Comparison of ENCODE assay signal across 9 mouse cellular contexts in genomic region chr4:130168280-130169183, GRCm38 (mm10). TPM values are rescaled to one million over a fixed set of nuclear protein-coding genes. Genes with fewer than 3 reads are reported as not detected.
DNase-seq lines count a peak whose midpoint lies in the region; ATAC-seq and TF ChIP-seq lines count a peak whose summit lies in the region.
"Had no signal": no experiment of that assay in that cellular context is flagged by ENCODE, and none has a peak within 500 bp of the region (broad histone marks: within the 10 kb centered on the region; RNA-seq: fewer than 3 reads in every experiment).

No protein-coding gene starts in this region.

- H3K27me3 ChIP-seq in CH12.LX (replicated peaks): peaks cover 93% of the 10 kb centered on the region
- peaks cover 26% of the 10 kb centered on the region for H3K27me3 ChIP-seq in hindbrain, embryonic 14.5 days (ENCODE audit: control insufficient read depth, insufficient read depth, low read length)
- H3K27me3 ChIP-seq in myocyte (ENCODE audit: control insufficient read depth, insufficient read depth, insufficient read length): no peaks in the 10 kb centered on the region

- TF ChIP-seq EP300 in CH12.LX (IDR thresholded peaks at IDR 0.05; ENCODE audit: low read length): no peak

- no peak overlapping the region for H3K27ac ChIP-seq in CH12.LX (ENCODE audit: insufficient read depth, low read depth)
- H3K27ac ChIP-seq in hindbrain, embryonic 14.5 days: no peak overlapping the region

- H3K9me3 ChIP-seq in CH12.LX (replicated peaks; ENCODE audit: low read length): no peaks in the 10 kb centered on the region
- H3K9me3 ChIP-seq in hindbrain, embryonic 14.5 days (ENCODE audit: control insufficient read depth, low read length): no peaks in the 10 kb centered on the region

- H3K4me3 ChIP-seq in CH12.LX (replicated peaks in 1 of 3; ENCODE audit: low read depth in 2 of 3, low read length in 2 of 3, poor library complexity in 1 of 3) (no peak overlapping the region), myocyte (no peak overlapping the region)
- H3K4me3 ChIP-seq in hindbrain, embryonic 14.5 days (replicated peaks; ENCODE audit: low read length): no peak overlapping the region

- dilution Hi-C loops in CH12.LX (cut with MboI; ENCODE audit: extremely low pct_ligation_motif_present, extremely low pct_unique_long_range_greater_than_20kb, low sequenced_read_pairs): no loop called here

- H3K36me3 ChIP-seq in CH12.LX (replicated peaks in 1 of 2; ENCODE audit: control insufficient read depth in 1 of 2, insufficient read depth in 1 of 2, low read length in 1 of 2): no peaks in the 10 kb centered on the region
- no peaks in the 10 kb centered on the region for H3K36me3 ChIP-seq in hindbrain, embryonic 14.5 days (replicated peaks; ENCODE audit: control insufficient read depth, insufficient read depth)
- H3K36me3 ChIP-seq in myocyte (ENCODE audit: control insufficient read depth, insufficient read depth): no peaks in the 10 kb centered on the region

- TF ChIP-seq POLR2A in CH12.LX (IDR thresholded peaks at IDR 0.05; ENCODE audit: low read depth, low read length) (no peak), myocyte (IDR thresholded peaks at IDR 0.05; ENCODE audit: insufficient read length, low read depth) (no peak)

- DNase-seq in CH12.LX (ENCODE audit: extremely low read depth): no peak
- peak; percentile 78 for DNase-seq in Muller cell, postnatal 12 days (ENCODE audit: inconsistent ontology term)
- DNase-seq in gastrocnemius, postnatal 14 days: peak; percentile 78
- DNase-seq in hindbrain, embryonic 14.5 days (ENCODE audit: low spot score): peak; percentile 49
- DNase-seq in liver: peak; percentile 56
- no peak for DNase-seq in thymus, postnatal 25 days
- no peak for DNase-seq in layer of hippocampus, adult 9-10 months (ENCODE audit: low spot score)

- WGBS in hindbrain, embryonic 14.5 days: 24% methylated on average over 16 of the region's 16 CpGs

- no peak overlapping the region for H3ac ChIP-seq in myocyte (ENCODE audit: control insufficient read depth, insufficient read length)

- ATAC-seq in hindbrain, embryonic 14.5 days (ENCODE audit: low FRiP score): no peak

- intact Hi-C loops in gastrocnemius, postnatal 14 days (cut with DNase I; ENCODE audit: low total_unique reads): no loop called here

- peaks cover 6 to 8% of the 10 kb centered on the region in 2 experiments for H3K4me1 ChIP-seq in CH12.LX (ENCODE audit: control insufficient read depth in 1 of 2, insufficient read depth in 2 of 2)
- peaks cover 5% of the 10 kb centered on the region for H3K4me1 ChIP-seq in hindbrain, embryonic 14.5 days (replicated peaks; ENCODE audit: control insufficient read depth, insufficient read depth, low read length)

- H3K9ac ChIP-seq in CH12.LX (ENCODE audit: insufficient read depth, low read depth): no peak overlapping the region
- H3K9ac ChIP-seq in hindbrain, embryonic 14.5 days: no peak overlapping the region

- H3K4me2 ChIP-seq in CH12.LX (ENCODE audit: insufficient read depth, low read depth, poor library complexity, severe bottlenecking) (no peak overlapping the region), myocyte (ENCODE audit: low read depth) (peak overlapping the region; percentile 27)
- H3K4me2 ChIP-seq in hindbrain, embryonic 14.5 days (replicated peaks): 0 out of 2 replicates have a peak overlapping the region, but pooled peaks have one; percentile 4

- no peak for TF ChIP-seq RAD21 in CH12.LX (IDR thresholded peaks at IDR 0.05; ENCODE audit: low read depth, low read length)

- no peak for TF ChIP-seq CTCF in CH12.LX (conservative IDR thresholded peaks at IDR 0.05 in 1 of 2, IDR thresholded peaks at IDR 0.05 in 1 of 2; ENCODE audit: low read depth in 2 of 2, low read length in 2 of 2)

- H3K79me2 ChIP-seq in CH12.LX (replicated peaks; ENCODE audit: control insufficient read depth, extremely low read depth, insufficient read depth, poor library complexity, severe bottlenecking) (no peaks in the 10 kb centered on the region), myocyte (ENCODE audit: control insufficient read depth, insufficient read depth) (no peaks in the 10 kb centered on the region)

- in situ Hi-C loops in CH12.LX (cut with MboI; ENCODE audit: low pct_ligation_motif_present, low pct_unique_long_range_greater_than_20kb, low sequenced_read_pairs): no loop called here

TF ChIP-seq in CH12.LX, 34 proteins besides CTCF, POLR2A, EP300 and RAD21:
- peak; percentile 76; the same call in 1 of the 2 replicates for TF ChIP-seq MAFK (IDR thresholded peaks at IDR 0.05; ENCODE audit: insufficient replicate concordance, low read length)
- TF ChIP-seq CHD2 (IDR thresholded peaks at IDR 0.05; ENCODE audit: low read length): no peak
- 0 out of 2 replicates have a peak, but pooled peaks have one; percentile 13 for TF ChIP-seq BHLHE40 (IDR thresholded peaks at IDR 0.05; ENCODE audit: low read depth, low read length)

TF ChIP-seq in myocyte, 11 proteins besides CTCF, POLR2A, EP300 and RAD21:
- TF ChIP-seq E2F4 (IDR thresholded peaks at IDR 0.05; ENCODE audit: insufficient read depth) (no peak), MAX (IDR thresholded peaks at IDR 0.05; ENCODE audit: low read depth) (no peak), USF1 (IDR thresholded peaks at IDR 0.05; ENCODE audit: low read depth) (no peak), MYOG (IDR thresholded peaks at IDR 0.05; ENCODE audit: control insufficient read depth in 1 of 3, insufficient read depth in 1 of 3, insufficient read length in 2 of 3, low read depth in 2 of 3) (no peak), REST (IDR thresholded peaks at IDR 0.05; ENCODE audit: insufficient read depth, insufficient read length) (no peak), TCF3 (IDR thresholded peaks at IDR 0.05; ENCODE audit: insufficient read length, low read depth) (no peak), TCF12 (IDR thresholded peaks at IDR 0.05; ENCODE audit: insufficient read depth, poor library complexity, severe bottlenecking) (no peak), CEBPB (IDR thresholded peaks at IDR 0.05; ENCODE audit: insufficient read depth, poor library complexity, severe bottlenecking) (no peak), MYOD1 (IDR thresholded peaks at IDR 0.05; ENCODE audit: control insufficient read depth in 1 of 3, insufficient read length in 2 of 3, low read depth in 2 of 3) (no peak), SRF (IDR thresholded peaks at IDR 0.05; ENCODE audit: control insufficient read depth, insufficient read length, low read depth) (no peak), POLR2AphosphoS2 (IDR thresholded peaks at IDR 0.05; ENCODE audit: insufficient read length, low read depth) (no peak)
TF ChIP-seq in myocyte: peak in this region for 0.

RNA-seq across cellular contexts. Expression of gene Tinagl1, which starts 6.4 kb away (rescaled TPM):
- total RNA-seq in CH12.LX (2012; rRNA removed) (not detected in 2 replicates), CH12.LX (2014; rRNA removed) (not detected in 2 replicates)
- polyA plus RNA-seq in CH12.LX (2012; ENCODE audit: insufficient read length, low read depth) (not detected in 2 replicates), myocyte (2012; fragmentation: generic; extraction: Trizol) (1.6 TPM)
- total RNA-seq in gastrocnemius, postnatal 14 days (2021): 10 to 100 TPM; 29.3 to 39.2 TPM
- polyA plus RNA-seq in hindbrain, embryonic 14.5 days (2014; fragmentation: Nextera tagmentation; extraction: Ambion mirVana): 6.6 and 8.5 TPM in 2 replicates

RNA-seq across cellular contexts. Expression of gene Hcrtr1, which starts 29.4 kb away (rescaled TPM):
- total RNA-seq in CH12.LX (2012; rRNA removed): not detected in 2 replicates
- total RNA-seq in CH12.LX (2014; rRNA removed): not detected in 2 replicates
- not detected in 2 replicates for polyA plus RNA-seq in CH12.LX (2012; ENCODE audit: insufficient read length, low read depth)
- not detected for total RNA-seq in gastrocnemius, postnatal 14 days (2021)
- polyA plus RNA-seq in hindbrain, embryonic 14.5 days (2014; fragmentation: Nextera tagmentation; extraction: Ambion mirVana): 1.7 and 2.3 TPM in 2 replicates
- polyA plus RNA-seq in myocyte (2012; fragmentation: generic; extraction: Trizol): not detected
- polyA plus RNA-seq: limb, embryonic 11.5 days had no signal

RNA-seq across cellular contexts. Expression of gene Gm853, which starts 53.7 kb away (rescaled TPM):
- total RNA-seq in CH12.LX (2012; rRNA removed) (not detected in 2 replicates), CH12.LX (2014; rRNA removed) (not detected in 2 replicates)
- polyA plus RNA-seq in CH12.LX (2012; ENCODE audit: insufficient read length, low read depth) (not detected in 2 replicates), myocyte (2012; fragmentation: generic; extraction: Trizol) (not detected)
- total RNA-seq in gastrocnemius, postnatal 14 days (2021): not detected
- 0.86 and 2.4 TPM in 2 replicates for polyA plus RNA-seq in hindbrain, embryonic 14.5 days (2014; fragmentation: Nextera tagmentation; extraction: Ambion mirVana)
- polyA plus RNA-seq: limb, embryonic 11.5 days had no signal

Comparison
In these comparisons a context has a peak if more than half of its experiments do, and no peak if none do; other contexts are left out.
1. DNase-seq: peak in Muller cell, postnatal 12 days (single experiment), gastrocnemius, postnatal 14 days (single experiment), hindbrain, embryonic 14.5 days (single experiment) and liver (single experiment); none in CH12.LX (single experiment), thymus, postnatal 25 days (single experiment) and layer of hippocampus, adult 9-10 months (single experiment).